Mouse (Mus musculus): Measurements from ENCODE around the gene Gm28710. TPM values are rescaled to one million over a fixed set of nuclear protein-coding genes. Genes with fewer than 3 reads are reported as not detected.

The Gm28710 gene
- not detected in 2 replicates for polyA plus RNA-seq (2015; fragmentation: Nextera tagmentation; extraction: Ambion mirVana)

DNA sequence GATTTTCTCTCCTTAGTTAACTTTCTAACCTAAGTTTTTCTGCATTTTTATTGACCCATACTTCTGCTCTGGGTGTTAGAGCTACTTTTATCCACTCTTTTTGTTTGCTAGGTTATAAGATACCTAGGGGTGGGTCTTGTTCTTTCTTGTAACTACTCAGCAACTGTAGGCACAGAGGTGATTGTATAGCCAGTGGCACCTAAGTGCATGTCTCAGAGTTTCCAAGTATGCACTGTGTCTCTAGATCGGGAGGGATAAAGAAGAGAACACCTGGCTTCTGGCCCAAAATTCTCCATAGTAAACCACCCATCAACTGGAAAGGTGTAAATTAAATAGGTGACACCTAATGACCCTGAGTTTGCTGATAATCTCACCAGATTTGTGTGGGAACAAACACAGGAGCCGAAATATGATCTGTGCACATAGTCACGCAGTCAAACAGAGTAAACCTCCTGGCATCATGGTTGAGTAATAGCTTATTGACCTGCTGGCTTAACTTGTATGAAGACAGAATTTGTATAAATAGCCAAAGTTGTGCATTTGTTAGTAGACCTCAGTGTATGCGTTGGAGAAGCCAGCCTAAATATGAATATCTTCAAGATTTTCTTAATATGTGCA, at the start of gene Gm28710:
TSS of gene Gm28710 (plus strand) at position 568 of the 618 bp plus-strand sequence.
- Histone ChIP-seq H3K4me2 (no peak within 1 kb of the TSS), H3K9me3 (replicated peaks) (no peaks in the 10 kb centered on the region), H3K9ac (no peak within 1 kb of the TSS), H3K27ac (no peak within 1 kb of the TSS), H3K4me3 (replicated peaks) (no peak within 1 kb of the TSS), H3K36me3 (no peaks in the 10 kb centered on the region), H3K4me1 (no peaks in the 10 kb centered on the region), H3K27me3 (no peaks in the 10 kb centered on the region)
- WGBS: 80% methylated on average over 4 of the region's 4 CpGs
- no peak for ATAC-seq (replicated peaks; ENCODE audit: low FRiP score)

GRCm38 (mm10) chr5:16777176-16777575, 14.4 kb upstream of the Gm28710 start:
- Histone ChIP-seq H3K27me3 (no peaks in the 10 kb centered on the region), H3K4me3 (replicated peaks) (no peak overlapping the region), H3K4me1 (no peaks in the 10 kb centered on the region), H3K9me3 (replicated peaks) (no peaks in the 10 kb centered on the region), H3K9ac (no peak overlapping the region), H3K4me2 (no peak overlapping the region), H3K27ac (no peak overlapping the region), H3K36me3 (no peaks in the 10 kb centered on the region)
- no peak for ATAC-seq (replicated peaks; ENCODE audit: low FRiP score)
- 76% methylated on average over 2 of the region's 2 CpGs for WGBS

DNA sequence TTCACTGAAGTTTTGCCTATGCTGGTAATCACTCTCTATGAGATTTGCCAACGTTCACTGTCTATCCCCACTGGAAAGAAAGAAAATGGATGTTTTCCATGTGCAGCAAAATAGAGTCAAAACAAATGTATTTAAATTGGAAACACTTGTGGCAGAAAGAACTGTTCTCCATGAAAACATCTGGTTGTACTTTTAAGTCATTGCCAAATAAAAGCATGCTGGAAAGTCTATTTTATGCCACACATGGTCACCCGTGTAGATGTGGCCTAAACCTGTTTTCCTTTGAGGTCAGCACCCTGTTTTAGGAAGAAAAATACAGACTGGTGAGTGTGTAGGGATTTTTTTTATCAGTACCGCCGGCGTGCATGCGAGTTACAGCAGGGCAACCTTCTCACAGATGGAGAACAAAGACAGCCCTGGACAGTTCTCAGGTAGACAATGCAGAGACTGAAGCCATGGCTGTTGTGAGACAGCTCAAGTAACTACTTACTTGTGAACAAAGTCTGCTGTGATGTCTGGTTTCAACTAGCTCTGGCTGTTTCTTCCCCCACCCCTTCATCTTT, 12.9 kb upstream of the Gm28710 start:
- Histone ChIP-seq H3K36me3 (no peaks in the 10 kb centered on the region), H3K9ac (no peak overlapping the region), H3K4me1 (no peaks in the 10 kb centered on the region), H3K27me3 (no peaks in the 10 kb centered on the region), H3K4me3 (replicated peaks) (no peak overlapping the region), H3K9me3 (replicated peaks) (no peaks in the 10 kb centered on the region), H3K27ac (no peak overlapping the region), H3K4me2 (no peak overlapping the region)
- ATAC-seq (replicated peaks; ENCODE audit: low FRiP score): no peak
- 70% methylated on average over 6 of the region's 6 CpGs for WGBS

GRCm38 (mm10) chr5:16785627-16786026, 6.0 kb upstream of the Gm28710 start:
- H3K9ac ChIP-seq: no peak overlapping the region

DNA sequence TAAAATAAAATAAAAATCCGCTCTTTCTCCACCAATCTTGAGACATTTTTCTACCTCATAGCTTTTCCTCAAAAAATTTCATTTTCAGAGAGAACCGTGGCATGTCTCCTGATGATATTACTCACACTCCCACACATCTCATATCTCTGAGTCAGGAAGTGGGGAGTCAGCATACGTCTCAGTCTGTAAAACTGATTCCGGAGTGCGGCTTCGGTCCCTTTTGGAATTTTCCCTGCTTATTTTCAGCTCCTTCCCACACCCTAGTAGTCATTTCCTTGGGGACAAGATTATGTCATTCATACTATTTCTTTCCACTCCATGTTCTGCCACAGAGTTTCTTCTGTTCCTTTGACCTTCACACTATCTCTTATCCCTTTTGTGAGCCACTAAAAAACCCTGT, 3.4 kb downstream of the Gm28710 start:
- no peak overlapping the region for H3K4me2 ChIP-seq
- H3K4me3 ChIP-seq (replicated peaks): no peak overlapping the region
- H3K27me3 ChIP-seq: no peaks in the 10 kb centered on the region
- no peaks in the 10 kb centered on the region for H3K4me1 ChIP-seq
- H3K36me3 ChIP-seq: no peaks in the 10 kb centered on the region
- ATAC-seq (replicated peaks; ENCODE audit: low FRiP score): no peak
- no peak overlapping the region for H3K27ac ChIP-seq
- H3K9ac ChIP-seq: no peak overlapping the region
- 62% methylated on average over 6 of the region's 6 CpGs for WGBS
- no peaks in the 10 kb centered on the region for H3K9me3 ChIP-seq (replicated peaks)

More at GRCm38 (mm10) chr5:16785627-16786026, 6.0 kb upstream of the Gm28710 start:
- H3K27ac ChIP-seq: no peak overlapping the region
- no peaks in the 10 kb centered on the region for H3K36me3 ChIP-seq
- H3K4me3 ChIP-seq (replicated peaks): no peak overlapping the region
- H3K4me1 ChIP-seq: no peaks in the 10 kb centered on the region
- 88% methylated on average over 4 of the region's 4 CpGs for WGBS
- no peak overlapping the region for H3K4me2 ChIP-seq
- H3K27me3 ChIP-seq: no peaks in the 10 kb centered on the region
- no peak for ATAC-seq (replicated peaks; ENCODE audit: low FRiP score)
- H3K9me3 ChIP-seq (replicated peaks): no peaks in the 10 kb centered on the region

- Histone ChIP-seq H3K27me3 (no peaks in the 10 kb centered on the region), H3K4me1 (no peaks in the 10 kb centered on the region), H3K9ac (no peak overlapping the region), H3K4me3 (replicated peaks) (no peak overlapping the region), H3K4me2 (no peak overlapping the region), H3K36me3 (no peaks in the 10 kb centered on the region), H3K9me3 (replicated peaks) (no peaks in the 10 kb centered on the region), H3K27ac (no peak overlapping the region)
- ATAC-seq (replicated peaks; ENCODE audit: low FRiP score): no peak
- 85% methylated on average over 4 of the region's 4 CpGs for WGBS
Measured at GRCm38 (mm10) chr5:16802726-16803125, 11.1 kb downstream of the Gm28710 start.

DNA sequence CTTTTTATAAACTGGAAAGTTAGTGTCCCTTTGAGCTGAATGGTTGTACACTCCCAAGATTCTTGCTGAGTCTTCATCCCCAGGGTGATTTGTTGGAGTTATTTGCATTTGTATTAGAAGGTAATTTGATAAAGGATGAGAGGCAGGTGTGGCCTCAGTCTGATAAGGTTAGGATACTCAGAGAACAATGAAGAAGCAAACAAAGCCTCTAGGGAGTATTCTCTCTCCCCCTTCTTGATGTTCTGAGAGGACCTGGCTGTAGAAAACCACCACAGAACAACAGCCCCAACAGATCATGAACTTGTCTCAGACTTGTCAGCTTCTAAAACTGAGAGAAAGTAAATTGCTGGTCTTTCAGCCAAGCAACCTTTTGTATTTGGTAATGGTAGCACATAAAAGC, 47.4 kb downstream of the Gm28710 start:
- Histone ChIP-seq H3K4me3 (replicated peaks) (no peak overlapping the region), H3K27ac (no peak overlapping the region), H3K36me3 (no peaks in the 10 kb centered on the region), H3K9me3 (replicated peaks) (no peaks in the 10 kb centered on the region), H3K9ac (no peak overlapping the region), H3K4me1 (no peaks in the 10 kb centered on the region), H3K4me2 (no peak overlapping the region), H3K27me3 (no peaks in the 10 kb centered on the region)
- no peak for ATAC-seq (replicated peaks; ENCODE audit: low FRiP score)

- no peaks in the 10 kb centered on the region for H3K9me3 ChIP-seq (replicated peaks)
- ATAC-seq (replicated peaks; ENCODE audit: low FRiP score): no peak; the same call in 1 of the 2 replicates
- H3K27me3 ChIP-seq: no peaks in the 10 kb centered on the region
- no peak overlapping the region for H3K4me2 ChIP-seq
- H3K4me3 ChIP-seq (replicated peaks): no peak overlapping the region
- 68% methylated on average over 2 of the region's 2 CpGs for WGBS
- no peaks in the 10 kb centered on the region for H3K4me1 ChIP-seq
- no peak overlapping the region for H3K9ac ChIP-seq
- no peaks in the 10 kb centered on the region for H3K36me3 ChIP-seq
- H3K27ac ChIP-seq: no peak overlapping the region
Measured at GRCm38 (mm10) chr5:16869309-16869915, 77.8 kb downstream of the Gm28710 start.

GRCm38 (mm10) chr5:16894161-16894560, 102.6 kb downstream of the Gm28710 start:
- no peaks in the 10 kb centered on the region for H3K4me1 ChIP-seq
- no peak overlapping the region for H3K9ac ChIP-seq
- H3K27ac ChIP-seq: no peak overlapping the region
- 9% methylated on average over 1 of the region's 1 CpGs for WGBS
- no peak overlapping the region for H3K4me2 ChIP-seq
- H3K9me3 ChIP-seq (replicated peaks): no peaks in the 10 kb centered on the region
- H3K36me3 ChIP-seq: no peaks in the 10 kb centered on the region
- no peak for ATAC-seq (replicated peaks; ENCODE audit: low FRiP score)
- H3K27me3 ChIP-seq: no peaks in the 10 kb centered on the region
- H3K4me3 ChIP-seq (replicated peaks): no peak overlapping the region

DNA sequence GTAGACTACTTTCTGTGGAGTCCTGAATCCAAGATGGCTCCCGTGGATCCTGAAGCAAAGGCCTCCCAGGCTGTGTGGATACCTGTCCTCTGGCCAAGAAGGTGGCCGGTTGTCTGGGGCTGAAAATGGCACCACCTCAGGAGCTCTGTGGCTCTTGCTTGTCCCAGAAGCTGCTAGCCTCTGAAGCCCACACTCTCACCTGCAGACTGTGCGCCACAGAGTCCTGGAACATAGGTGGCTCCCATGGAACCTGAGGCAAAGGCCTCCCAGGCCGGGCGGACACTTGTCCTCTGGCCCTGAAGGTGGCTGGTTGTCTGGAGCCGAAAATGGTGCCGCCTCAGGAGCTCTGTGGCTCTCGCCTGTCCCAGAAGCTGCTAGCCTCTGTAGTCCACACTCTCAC, 128.2 kb downstream of the Gm28710 start:
- no peaks in the 10 kb centered on the region for H3K9me3 ChIP-seq (replicated peaks)
- H3K36me3 ChIP-seq: no peaks in the 10 kb centered on the region
- no peak overlapping the region for H3K9ac ChIP-seq
- ATAC-seq (replicated peaks; ENCODE audit: low FRiP score): no peak
- WGBS: 89% methylated on average over 8 of the region's 8 CpGs
- no peak overlapping the region for H3K4me3 ChIP-seq (replicated peaks)
- H3K4me2 ChIP-seq: no peak overlapping the region
- H3K27ac ChIP-seq: no peak overlapping the region
- no peaks in the 10 kb centered on the region for H3K4me1 ChIP-seq
- no peaks in the 10 kb centered on the region for H3K27me3 ChIP-seq

- ATAC-seq (replicated peaks; ENCODE audit: low FRiP score): no peak
- Histone ChIP-seq H3K27ac (no peak overlapping the region), H3K4me3 (replicated peaks) (no peak overlapping the region), H3K9ac (no peak overlapping the region), H3K36me3 (no peaks in the 10 kb centered on the region), H3K4me2 (no peak overlapping the region), H3K27me3 (no peaks in the 10 kb centered on the region), H3K9me3 (replicated peaks) (no peaks in the 10 kb centered on the region), H3K4me1 (no peaks in the 10 kb centered on the region)
- 37% methylated on average over 1 of the region's 1 CpGs for WGBS
Measured at GRCm38 (mm10) chr5:16922473-16922872, 130.9 kb downstream of the Gm28710 start.
